Mouse (Mus musculus): ENCODE measurements around the gene Fxyd1.

The Fxyd1 gene

GRCm38 (mm10) chr7:31057071-31057470 lies at the start of gene Fxyd1:
Gene Fxyd1 (minus strand): TSS chr7:31057199.
- no peak for DNase-seq

- no peak for DNase-seq
Measured at GRCm38 (mm10) chr7:31106166-31106565, 49.2 kb upstream of the Fxyd1 start.

GRCm38 (mm10) chr7:31105061-31105768 lies 48.2 kb upstream of the Fxyd1 start:
- peak; percentile 75 for DNase-seq

- no peak for DNase-seq
Measured at GRCm38 (mm10) chr7:31100786-31101185, 43.8 kb upstream of the Fxyd1 start.

- DNase-seq = no peak
Measured at GRCm38 (mm10) chr7:31099612-31099982, 42.6 kb upstream of the Fxyd1 start.

- peak; percentile 43 for DNase-seq
Measured at GRCm38 (mm10) chr7:31098697-31099611, 42.0 kb upstream of the Fxyd1 start.

GRCm38 (mm10) chr7:31097583-31098248 lies 40.7 kb upstream of the Fxyd1 start:
- DNase-seq = peak; percentile 97

- DNase-seq = no peak
Measured at GRCm38 (mm10) chr7:31096892-31097564, 40.0 kb upstream of the Fxyd1 start.

GRCm38 (mm10) chr7:31094774-31095501 lies 37.9 kb upstream of the Fxyd1 start:
- DNase-seq = peak; percentile 35

- DNase-seq = peak; percentile 28
Measured at GRCm38 (mm10) chr7:31089721-31090120, 32.7 kb upstream of the Fxyd1 start.

GRCm38 (mm10) chr7:31088206-31088605 lies 31.2 kb upstream of the Fxyd1 start:
- no peak for DNase-seq

GRCm38 (mm10) chr7:31087262-31087661 lies 30.3 kb upstream of the Fxyd1 start:
- DNase-seq = no peak

- no peak for DNase-seq
Measured at GRCm38 (mm10) chr7:31086175-31086755, 29.3 kb upstream of the Fxyd1 start.

- DNase-seq = peak; percentile 70
Measured at GRCm38 (mm10) chr7:31085171-31085570, 28.2 kb upstream of the Fxyd1 start.

GRCm38 (mm10) chr7:31084140-31084539 lies 27.1 kb upstream of the Fxyd1 start:
- DNase-seq = no peak

GRCm38 (mm10) chr7:31082831-31083588 lies 26.0 kb upstream of the Fxyd1 start:
- DNase-seq = peak; percentile 47

GRCm38 (mm10) chr7:31082106-31082505 lies 25.1 kb upstream of the Fxyd1 start:
- no peak for DNase-seq

GRCm38 (mm10) chr7:31081106-31081505 lies 24.1 kb upstream of the Fxyd1 start:
- no peak for DNase-seq

- no peak for DNase-seq
Measured at GRCm38 (mm10) chr7:31080611-31081010, 23.6 kb upstream of the Fxyd1 start.

- no peak for DNase-seq
Measured at GRCm38 (mm10) chr7:31079670-31080069, 22.7 kb upstream of the Fxyd1 start.

- peak; percentile 75 for DNase-seq
Measured at GRCm38 (mm10) chr7:31077885-31078445, 21.0 kb upstream of the Fxyd1 start.
